Mouse (Mus musculus) lung, postnatal 0 days (tissue): ENCODE results near the gene Mvb12b.

Experiments used
- CTCF ChIP-seq: IDR thresholded peaks from 2 replicates; pipeline ENCODE4 v1.5.1; 2016; ENCODE audit warnings: antibody characterized with exemption, mild to moderate bottlenecking
- EP300 ChIP-seq: IDR thresholded peaks from 2 replicates; pipeline ENCODE4 v1.6.1; 2016; ENCODE audit warnings: antibody characterized with exemption, mild to moderate bottlenecking, control low read depth

DNA sequence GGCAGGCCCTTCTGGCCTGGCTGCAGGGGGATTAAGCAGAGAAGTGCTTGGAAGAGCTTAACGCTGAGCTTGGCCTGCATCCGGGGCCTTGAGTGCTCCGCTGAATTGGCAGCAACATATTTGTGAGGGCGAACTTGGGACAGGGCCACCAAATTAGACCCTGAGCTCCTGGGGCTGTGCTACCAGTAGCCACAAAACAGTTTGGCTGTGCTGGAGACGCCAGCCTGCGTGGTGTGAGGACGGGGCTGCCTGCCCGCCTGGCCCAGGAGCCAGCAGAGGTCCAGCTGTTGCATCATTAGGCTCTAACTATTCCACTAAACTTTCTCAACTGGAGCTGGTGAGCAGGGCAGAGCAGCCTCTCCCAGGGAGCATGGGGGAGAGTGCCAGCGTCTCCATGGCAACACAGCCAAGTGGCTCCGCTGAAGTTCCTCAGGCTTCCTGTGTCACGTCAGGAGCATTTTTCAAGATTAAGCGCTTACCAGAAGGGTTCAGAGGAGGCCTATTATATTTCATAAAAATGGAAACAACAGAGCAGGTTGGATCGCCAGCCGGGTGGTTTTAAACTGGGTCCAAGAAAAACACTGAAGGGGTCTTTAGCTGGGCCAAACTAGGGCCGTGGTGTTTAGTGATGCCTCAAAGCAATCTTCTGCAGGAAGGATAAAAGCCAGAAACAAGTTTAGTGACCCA lies 134.0 kb downstream of the Mvb12b start:
- peak; percentile 17; the same call in 1 of the 2 replicates for TF ChIP-seq CTCF
- no peak; the same call in 1 of the 2 replicates for TF ChIP-seq EP300
